Mouse (Mus musculus) kidney, postnatal 0 days (tissue): Measurements from ENCODE around the gene Minos1. TPM values are rescaled to one million over a fixed set of nuclear protein-coding genes. Genes with fewer than 3 reads are reported as not detected.

Experiments used
- ATAC-seq: fragments of 200-750 bp; cut with Nextera tagmentation; replicated peaks from 2 replicates; pipeline ENCODE4 v1.8.0; 2017; ENCODE audit warnings: low read depth, moderate number of reproducible peaks, moderate TSS enrichment, moderate library complexity; ENCODE audit not compliant: low FRiP score
- DNase-seq: peaks from one replicate; pipeline ENCODE4 v3.0.0-alpha.2; 2016; ENCODE audit warnings: low spot score
- H3K27ac ChIP-seq: fragments of 300-500 bp; sonication (generic); 2 replicates; pipeline ENCODE4 v1.5.1; 2014; ENCODE audit warnings: mild to moderate bottlenecking
- H3K27me3 ChIP-seq: fragments of 300-500 bp; sonication (generic); 2 replicates; pipeline ENCODE4 v1.6.1; 2014; ENCODE audit warnings: low read length, mixed read lengths; ENCODE audit not compliant: insufficient read depth
- H3K36me3 ChIP-seq: fragments of 300-500 bp; sonication (generic); 2 replicates; pipeline ENCODE4 v1.6.1; 2014; ENCODE audit warnings: low read length, mixed read lengths; ENCODE audit not compliant: insufficient read depth
- H3K4me1 ChIP-seq: fragments of 300-500 bp; sonication (generic); replicated peaks from 2 replicates; pipeline ENCODE4 v1.6.1; 2014; ENCODE audit warnings: antibody characterized with exemption, low read length, mixed read lengths; ENCODE audit not compliant: insufficient read depth
- H3K4me2 ChIP-seq: fragments of 300-500 bp; sonication (generic); 2 replicates; pipeline ENCODE4 v1.6.1; 2014; ENCODE audit warnings: mild to moderate bottlenecking, low read length, moderate library complexity, mixed read lengths
- H3K4me3 ChIP-seq: fragments of 300-500 bp; sonication (generic); replicated peaks from 2 replicates; pipeline ENCODE4 v1.5.1; 2014; ENCODE audit warnings: low read depth, low read length
- H3K9ac ChIP-seq: fragments of 300-500 bp; sonication (generic); 2 replicates; pipeline ENCODE4 v1.6.1; 2014; ENCODE audit warnings: low read depth, low read length
- H3K9me3 ChIP-seq: fragments of 300-500 bp; sonication (generic); replicated peaks from 2 replicates; pipeline ENCODE4 v1.6.1; 2016; ENCODE audit warnings: low read length, inconsistent platforms, mixed read lengths
- CTCF ChIP-seq: IDR thresholded peaks from 2 replicates; pipeline ENCODE4 v1.5.1; 2016; ENCODE audit warnings: antibody characterized with exemption, low read depth, mild to moderate bottlenecking, moderate library complexity
- WGBS: fragments of 180-500 bp; shearing (Covaris S2); extraction: QIAGEN DNeasy Blood & Tissue Kit; methylation state at CpG from one replicate; pipeline ENCODE4 v1.1.7; 2014; 5-methylcytosine and 5-hydroxymethylcytosine counted together
- polyA plus RNA-seq: library from polyadenylated mRNA; unstranded; fragments of >200 nt; fragmentation: Nextera tagmentation; extraction: Ambion mirVana; gene quantifications from 2 replicates; pipeline ENCODE4 v1.2.1, GENCODE M21; 2015

Gene Minos1
- polyA plus RNA-seq, 1 experiment from 2014 or later, result 875 TPM

- TF ChIP-seq CTCF, result no peak
Observed at GRCm38 (mm10) chr4:139131858-139132672, 1.2 kb upstream of the Minos1 start.

GRCm38 (mm10) chr4:139129806-139130700 is 860 bp downstream of the Minos1 start:
- ATAC-seq (peak; percentile 53), DNase-seq (peak; percentile 25)
- WGBS, result 3% methylated on average over 53 of the region's 57 CpGs

More at GRCm38 (mm10) chr4:139131858-139132672, 1.2 kb upstream of the Minos1 start:
- ATAC-seq (no peak), DNase-seq (no peak)
- H3K4me3 ChIP-seq, result no peak overlapping the region
- no peaks in the 10 kb centered on the region for H3K9me3 ChIP-seq
- H3K27me3 ChIP-seq, result no peaks in the 10 kb centered on the region
- no peak overlapping the region for H3K27ac ChIP-seq
- no peaks in the 10 kb centered on the region for H3K36me3 ChIP-seq
- H3K4me1 ChIP-seq, result peaks cover 9% of the 10 kb centered on the region; the same call in 1 of the 2 replicates
- no peak overlapping the region for H3K4me2 ChIP-seq
- WGBS, result 79% methylated on average over 14 of the region's 14 CpGs
- no peak overlapping the region for H3K9ac ChIP-seq

GRCm38 (mm10) chr4:139126475-139126874 is 4.4 kb downstream of the Minos1 start:
- Histone ChIP-seq H3K4me3 (no peak overlapping the region), H3K27me3 (no peaks in the 10 kb centered on the region), H3K4me2 (no peak overlapping the region), H3K36me3 (no peaks in the 10 kb centered on the region), H3K9ac (no peak overlapping the region), H3K9me3 (no peaks in the 10 kb centered on the region), H3K27ac (no peak overlapping the region), H3K4me1 (peaks cover 9% of the 10 kb centered on the region; the same call in 1 of the 2 replicates)
- DNase-seq, result no peak
- WGBS, result 96% methylated on average over 3 of the region's 3 CpGs
- peak; percentile 31; the same call in 1 of the 2 replicates for TF ChIP-seq CTCF
- no peak for ATAC-seq

More at GRCm38 (mm10) chr4:139129806-139130700, 860 bp downstream of the Minos1 start:
- peak overlapping the region; percentile 81 for H3K4me2 ChIP-seq
- peaks cover 9% of the 10 kb centered on the region; the same call in 1 of the 2 replicates for H3K4me1 ChIP-seq
- H3K27ac ChIP-seq, result peak overlapping the region; percentile 95
- H3K4me3 ChIP-seq, result peak overlapping the region; percentile 89
- H3K27me3 ChIP-seq, result no peaks in the 10 kb centered on the region
- no peaks in the 10 kb centered on the region for H3K36me3 ChIP-seq
- peak overlapping the region; percentile 90 for H3K9ac ChIP-seq
- TF ChIP-seq CTCF, result no peak
- H3K9me3 ChIP-seq, result no peaks in the 10 kb centered on the region

- no peak for TF ChIP-seq CTCF
- Histone ChIP-seq H3K4me3 (no peak overlapping the region), H3K4me2 (no peak overlapping the region), H3K36me3 (no peaks in the 10 kb centered on the region), H3K4me1 (peaks cover 10% of the 10 kb centered on the region), H3K9ac (no peak overlapping the region), H3K27me3 (no peaks in the 10 kb centered on the region), H3K27ac (no peak overlapping the region), H3K9me3 (no peaks in the 10 kb centered on the region)
- ATAC-seq (no peak), DNase-seq (no peak)
- WGBS, result 81% methylated on average over 6 of the region's 6 CpGs
Observed at GRCm38 (mm10) chr4:139124940-139125339, 6.0 kb downstream of the Minos1 start.

GRCm38 (mm10) chr4:139122557-139122956 is 8.4 kb downstream of the Minos1 start:
- no peak overlapping the region for H3K4me3 ChIP-seq

GRCm38 (mm10) chr4:139120998-139121397 is 9.9 kb downstream of the Minos1 start:
- DNase-seq, result no peak
- H3K4me3 ChIP-seq, result no peak overlapping the region
- no peak overlapping the region for H3K4me2 ChIP-seq
- H3K27ac ChIP-seq, result no peak overlapping the region
- no peaks in the 10 kb centered on the region for H3K27me3 ChIP-seq
- no peaks in the 10 kb centered on the region for H3K36me3 ChIP-seq
- no peak overlapping the region for H3K9ac ChIP-seq
- 58% methylated on average over 7 of the region's 7 CpGs for WGBS
- TF ChIP-seq CTCF, result no peak
- no peak for ATAC-seq
- H3K9me3 ChIP-seq, result no peaks in the 10 kb centered on the region
- peaks cover 4% of the 10 kb centered on the region; the same call in 1 of the 2 replicates for H3K4me1 ChIP-seq

More at GRCm38 (mm10) chr4:139122557-139122956, 8.4 kb downstream of the Minos1 start:
- no peaks in the 10 kb centered on the region for H3K36me3 ChIP-seq
- H3K9me3 ChIP-seq, result no peaks in the 10 kb centered on the region
- no peaks in the 10 kb centered on the region for H3K27me3 ChIP-seq
- DNase-seq, result no peak
- H3K4me1 ChIP-seq, result peaks cover 4% of the 10 kb centered on the region; the same call in 1 of the 2 replicates
- no peak overlapping the region for H3K27ac ChIP-seq
- 87% methylated on average over 4 of the region's 4 CpGs for WGBS
- no peak for ATAC-seq
- no peak overlapping the region for H3K9ac ChIP-seq
- no peak overlapping the region for H3K4me2 ChIP-seq
- no peak for TF ChIP-seq CTCF
